Mouse (Mus musculus) neural tube, embryonic 13.5 days (tissue): ENCODE results near the gene Papln. TPM values are rescaled to one million over a fixed set of nuclear protein-coding genes. Genes with fewer than 3 reads are reported as not detected.

Experiments used
- ATAC-seq: fragments of 200-750 bp; cut with Nextera tagmentation; 2 replicates; pipeline ENCODE4 v1.8.0; 2017; ENCODE audit warnings: low read depth, mild to moderate bottlenecking, moderate TSS enrichment, moderate library complexity
- H3K27ac ChIP-seq: fragments of 300-500 bp; sonication (generic); replicated peaks from 2 replicates; pipeline ENCODE4 v1.5.1; 2015; ENCODE audit warnings: moderate library complexity, mild to moderate bottlenecking, inconsistent platforms
- H3K27me3 ChIP-seq: fragments of 300-500 bp; sonication (generic); 2 replicates; pipeline ENCODE4 v1.6.1; 2015; ENCODE audit warnings: mild to moderate bottlenecking, inconsistent platforms
- H3K36me3 ChIP-seq: fragments of 300-500 bp; sonication (generic); 2 replicates; pipeline ENCODE4 v1.6.1; 2015; ENCODE audit warnings: mild to moderate bottlenecking, inconsistent platforms
- H3K4me1 ChIP-seq: fragments of 300-500 bp; sonication (generic); replicated peaks from 2 replicates; pipeline ENCODE4 v1.6.1; 2015; ENCODE audit warnings: inconsistent platforms
- H3K4me2 ChIP-seq: fragments of 300-500 bp; sonication (generic); 2 replicates; pipeline ENCODE4 v1.6.1; 2015; ENCODE audit warnings: inconsistent platforms, mild to moderate bottlenecking, moderate library complexity
- H3K4me3 ChIP-seq: fragments of 300-500 bp; sonication (generic); 2 replicates; pipeline ENCODE4 v1.5.1; 2015; ENCODE audit warnings: mild to moderate bottlenecking, inconsistent platforms
- H3K9ac ChIP-seq: fragments of 300-500 bp; sonication (generic); 2 replicates; pipeline ENCODE4 v1.6.1; 2015; ENCODE audit warnings: moderate library complexity, mild to moderate bottlenecking, inconsistent platforms
- H3K9me3 ChIP-seq: fragments of 300-500 bp; sonication (generic); 2 replicates; pipeline ENCODE4 v1.6.1; 2016; ENCODE audit warnings: inconsistent platforms
- WGBS: fragments of 180-500 bp; shearing (Covaris S2); methylation state at CpG from one replicate; pipeline ENCODE4 v1.1.7; 2015; 5-methylcytosine and 5-hydroxymethylcytosine counted together
- polyA plus RNA-seq: library from polyadenylated mRNA; unstranded; fragments of >200 nt; fragmentation: Nextera tagmentation; extraction: Ambion mirVana; gene quantifications from 2 replicates; pipeline ENCODE4 v1.2.1, GENCODE M21; 2015

Gene Papln
- polyA plus RNA-seq, 1 experiment from 2014 or later = 0.13 TPM

GRCm38 (mm10) chr12:83792706-83793410, 29.4 kb downstream of the Papln start:
- Histone ChIP-seq H3K4me3 (no peak overlapping the region), H3K4me1 (no peaks in the 10 kb centered on the region), H3K9ac (no peak overlapping the region), H3K27me3 (no peaks in the 10 kb centered on the region), H3K9me3 (no peaks in the 10 kb centered on the region), H3K4me2 (no peak overlapping the region), H3K36me3 (peaks cover 36% of the 10 kb centered on the region), H3K27ac (no peak overlapping the region)
- ATAC-seq = no peak
- 73% methylated on average over 10 of the region's 10 CpGs for WGBS

GRCm38 (mm10) chr12:83795051-83795450, 31.6 kb downstream of the Papln start:
- no peak for ATAC-seq
- no peak overlapping the region for H3K4me3 ChIP-seq
- H3K27me3 ChIP-seq = no peaks in the 10 kb centered on the region
- no peaks in the 10 kb centered on the region for H3K9me3 ChIP-seq
- H3K4me2 ChIP-seq = no peak overlapping the region
- H3K36me3 ChIP-seq = peaks cover 54% of the 10 kb centered on the region
- WGBS = 59% methylated on average over 2 of the region's 2 CpGs
- H3K4me1 ChIP-seq = no peaks in the 10 kb centered on the region
- no peak overlapping the region for H3K9ac ChIP-seq
- H3K27ac ChIP-seq = no peak overlapping the region

- peaks cover 58% of the 10 kb centered on the region for H3K36me3 ChIP-seq
- no peak overlapping the region for H3K4me2 ChIP-seq
- no peak overlapping the region for H3K27ac ChIP-seq
- no peak for ATAC-seq
- no peak overlapping the region for H3K4me3 ChIP-seq
- H3K27me3 ChIP-seq = no peaks in the 10 kb centered on the region
- WGBS = 95% methylated on average over 7 of the region's 7 CpGs
- no peaks in the 10 kb centered on the region for H3K9me3 ChIP-seq
- H3K4me1 ChIP-seq = no peaks in the 10 kb centered on the region
- no peak overlapping the region for H3K9ac ChIP-seq
Observed at GRCm38 (mm10) chr12:83795586-83795985, 32.2 kb downstream of the Papln start.

GRCm38 (mm10) chr12:83798313-83798712, 34.9 kb downstream of the Papln start:
- H3K36me3 ChIP-seq = peaks cover 63% of the 10 kb centered on the region

GRCm38 (mm10) chr12:83800943-83801342, 37.5 kb downstream of the Papln start:
- Histone ChIP-seq H3K4me1 (no peaks in the 10 kb centered on the region), H3K4me3 (no peak overlapping the region), H3K9me3 (peaks cover 5% of the 10 kb centered on the region; the same call in 1 of the 2 replicates), H3K9ac (no peak overlapping the region), H3K27me3 (no peaks in the 10 kb centered on the region), H3K36me3 (peaks cover 74% of the 10 kb centered on the region), H3K27ac (no peak overlapping the region), H3K4me2 (no peak overlapping the region)
- WGBS = 57% methylated on average over 9 of the region's 9 CpGs
- ATAC-seq = no peak

More at GRCm38 (mm10) chr12:83798313-83798712, 34.9 kb downstream of the Papln start:
- 87% methylated on average over 5 of the region's 5 CpGs for whole genome bisulfite sequencing
- no peaks in the 10 kb centered on the region for H3K27me3 ChIP-seq
- H3K4me3 ChIP-seq = no peak overlapping the region
- no peak for ATAC-seq
- no peaks in the 10 kb centered on the region for H3K4me1 ChIP-seq
- no peak overlapping the region for H3K4me2 ChIP-seq
- H3K27ac ChIP-seq = no peak overlapping the region
- no peaks in the 10 kb centered on the region for H3K9me3 ChIP-seq
- H3K9ac ChIP-seq = no peak overlapping the region

- WGBS = 96% methylated on average over 7 of the region's 7 CpGs
- Histone ChIP-seq H3K4me1 (no peaks in the 10 kb centered on the region), H3K9me3 (peaks cover 9% of the 10 kb centered on the region; the same call in 1 of the 2 replicates), H3K36me3 (peaks cover 80% of the 10 kb centered on the region), H3K4me3 (no peak overlapping the region), H3K9ac (no peak overlapping the region), H3K27ac (no peak overlapping the region), H3K27me3 (no peaks in the 10 kb centered on the region), H3K4me2 (no peak overlapping the region)
- ATAC-seq = no peak
Observed at GRCm38 (mm10) chr12:83803641-83804040, 40.2 kb downstream of the Papln start.

- H3K36me3 ChIP-seq = peaks cover 14% of the 10 kb centered on the region
- H3K9ac ChIP-seq = no peak overlapping the region
- WGBS = 96% methylated on average over 3 of the region's 3 CpGs
- no peak overlapping the region for H3K4me2 ChIP-seq
- no peaks in the 10 kb centered on the region for H3K27me3 ChIP-seq
- H3K4me3 ChIP-seq = no peak overlapping the region
- no peak for ATAC-seq
- H3K4me1 ChIP-seq = no peaks in the 10 kb centered on the region
- no peaks in the 10 kb centered on the region for H3K9me3 ChIP-seq
- H3K27ac ChIP-seq = no peak overlapping the region
Observed at GRCm38 (mm10) chr12:83811901-83812300, 48.5 kb downstream of the Papln start.

GRCm38 (mm10) chr12:83816616-83817015, 53.2 kb downstream of the Papln start:
- ATAC-seq = no peak
- Histone ChIP-seq H3K4me1 (no peaks in the 10 kb centered on the region), H3K9me3 (no peaks in the 10 kb centered on the region), H3K4me3 (no peak overlapping the region), H3K27ac (no peak overlapping the region), H3K27me3 (no peaks in the 10 kb centered on the region), H3K9ac (no peak overlapping the region), H3K4me2 (no peak overlapping the region), H3K36me3 (0 out of 2 replicates have a peak, but pooled peaks cover 3% of the 10 kb centered on the region)
- whole genome bisulfite sequencing = 83% methylated on average over 1 of the region's 1 CpGs

GRCm38 (mm10) chr12:83830424-83830823, 67.0 kb downstream of the Papln start:
- Histone ChIP-seq H3K4me1 (no peaks in the 10 kb centered on the region), H3K27ac (no peak overlapping the region), H3K4me3 (no peak overlapping the region), H3K9me3 (no peaks in the 10 kb centered on the region), H3K4me2 (no peak overlapping the region), H3K9ac (no peak overlapping the region), H3K36me3 (peaks cover 10% of the 10 kb centered on the region), H3K27me3 (no peaks in the 10 kb centered on the region)
- ATAC-seq = no peak
- 86% methylated on average over 3 of the region's 3 CpGs for WGBS

GRCm38 (mm10) chr12:83833979-83834378, 70.5 kb downstream of the Papln start:
- Histone ChIP-seq H3K36me3 (peaks cover 27% of the 10 kb centered on the region), H3K4me2 (no peak overlapping the region), H3K4me1 (no peaks in the 10 kb centered on the region), H3K9ac (no peak overlapping the region), H3K27ac (no peak overlapping the region), H3K27me3 (no peaks in the 10 kb centered on the region), H3K4me3 (no peak overlapping the region), H3K9me3 (no peaks in the 10 kb centered on the region)
- 95% methylated on average over 3 of the region's 3 CpGs for WGBS
- ATAC-seq = no peak

GRCm38 (mm10) chr12:83841409-83842190, 78.2 kb downstream of the Papln start:
- H3K4me2 ChIP-seq = no peak overlapping the region
- no peaks in the 10 kb centered on the region for H3K4me1 ChIP-seq
- no peaks in the 10 kb centered on the region for H3K27me3 ChIP-seq
- H3K9me3 ChIP-seq = no peaks in the 10 kb centered on the region
- H3K27ac ChIP-seq = no peak overlapping the region
- H3K4me3 ChIP-seq = no peak overlapping the region
- ATAC-seq = no peak
- H3K9ac ChIP-seq = no peak overlapping the region
- WGBS = 90% methylated on average over 10 of the region's 10 CpGs
- H3K36me3 ChIP-seq = peaks cover 41% of the 10 kb centered on the region
